Comparison of ENCODE assay signal across 21 mouse cellular contexts in genomic region chr6:17804468-17804867, GRCm38 (mm10).
"Had no signal": no experiment of that assay in that cellular context is flagged by ENCODE, and none has a peak within 500 bp of the region (broad histone marks: within the 10 kb centered on the region; RNA-seq: fewer than 3 reads in every experiment).

No protein-coding gene starts in this region.

- H3K4me3 ChIP-seq: intestine, embryonic 15.5 days; liver, embryonic 15.5 days; megakaryocyte, embryonic 14.5 days; neural tube, embryonic 12.5 days; neural tube, embryonic 15.5 days had no signal

- DNase-seq: kidney, adult 11 months; kidney, adult 9 months; kidney, postnatal 36 days; lung, embryonic 14.5 days; midbrain, embryonic 14.5 days; right cerebral cortex, adult 18-20 months; right cerebral cortex, postnatal 14 days; right cerebral cortex, postnatal 4 days; thymus, adult 2 months; thymus, postnatal 14 days; thymus, postnatal 4 days had no signal

- H3K4me1 ChIP-seq: intestine, embryonic 15.5 days had no signal

- ATAC-seq: intestine, embryonic 15.5 days; lung, postnatal 0 days had no signal

- H3K9me3 ChIP-seq: intestine, embryonic 15.5 days; liver, embryonic 15.5 days; megakaryocyte, embryonic 14.5 days; neural tube, embryonic 12.5 days; neural tube, embryonic 15.5 days had no signal

- H3K36me3 ChIP-seq: intestine, embryonic 15.5 days; liver, embryonic 15.5 days; neural tube, embryonic 12.5 days; neural tube, embryonic 15.5 days had no signal

- H3K27ac ChIP-seq: intestine, embryonic 15.5 days; kidney, postnatal 0 days; liver, embryonic 15.5 days; macrophage; neural tube, embryonic 12.5 days; neural tube, embryonic 15.5 days; stomach, postnatal 0 days had no signal

- H3K9ac ChIP-seq: intestine, embryonic 15.5 days; liver, embryonic 15.5 days; lung, embryonic 14.5 days; neural tube, embryonic 12.5 days; neural tube, embryonic 15.5 days had no signal

- H3K4me2 ChIP-seq: intestine, embryonic 15.5 days; liver, embryonic 15.5 days; lung, embryonic 14.5 days; midbrain, embryonic 11.5 days; neural tube, embryonic 12.5 days; neural tube, embryonic 15.5 days had no signal

- H3K27me3 ChIP-seq: intestine, embryonic 15.5 days; liver, embryonic 15.5 days; megakaryocyte, embryonic 14.5 days; neural tube, embryonic 12.5 days; neural tube, embryonic 15.5 days had no signal
